Mouse (Mus musculus) left cerebral cortex, adult 18-20 months (tissue): Measurements from ENCODE around the gene Ube2f. TPM values are rescaled to one million over a fixed set of nuclear protein-coding genes. Genes with fewer than 3 reads are reported as not detected.

Experiments
- DNase-seq, 2 experiments: peaks; one replicate each; pipeline ENCODE4 v3.0.0; 2021 to 2022; ENCODE audit warnings: low spot score in 2 of 2, mixed read lengths in 1 of 2
- long read RNA-seq, 2 experiments: library from polyadenylated mRNA; stranded (forward); transcript quantifications; one replicate each; pipeline ENCODE4 v2.0.0; 2021
- total RNA-seq, 2 experiments: library from RNA; stranded (reverse); gene quantifications; 2 replicates each; pipeline ENCODE4 v1.2.3; 2021

Gene Ube2f
- 10 to 100 TPM; 57.6 to 57.9 TPM for total RNA-seq
- long read RNA-seq, experiment 1, full-length matches to known transcripts: 62 of 78 reads
- long read RNA-seq, experiment 1, partial matches to known transcripts: 5 of 78 reads
- long read RNA-seq, experiment 1, other reads (novel, unspliced or antisense): 11 of 78 reads
- long read RNA-seq, experiment 2, full-length matches to known transcripts: 28 of 44 reads
- long read RNA-seq, experiment 2, partial matches to known transcripts: 3 of 44 reads
- long read RNA-seq, experiment 2, other reads (novel, unspliced or antisense): 13 of 44 reads

GRCm38 (mm10) chr1:91249564-91250414 is at the start of gene Ube2f:
TSS of gene Ube2f (plus strand) at chr1:91250304.
- peak; percentile 91 to 97 for DNase-seq

DNA sequence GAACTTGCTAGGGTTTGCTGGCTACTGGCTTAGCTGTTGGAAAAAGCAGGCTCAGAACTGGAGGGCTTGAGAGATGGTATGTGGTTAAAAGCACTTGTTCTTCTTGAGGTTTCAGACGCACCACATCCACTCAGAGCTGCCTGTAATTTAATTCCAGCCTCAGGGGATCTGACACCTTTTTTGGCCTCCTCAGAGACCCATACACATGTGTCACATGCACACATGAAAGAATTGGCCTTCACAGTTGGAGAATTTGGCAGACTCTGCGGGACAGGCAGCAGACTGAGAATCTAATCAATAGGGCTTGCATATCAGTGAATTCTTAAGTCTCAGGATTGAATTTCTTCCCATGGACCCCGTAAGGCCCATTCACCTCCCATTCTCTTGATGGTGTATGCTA is 49.0 kb upstream of the Ube2f start:
- DNase-seq: no peak

GRCm38 (mm10) chr1:91204221-91204765 is 45.8 kb upstream of the Ube2f start:
- DNase-seq: no peak

DNA sequence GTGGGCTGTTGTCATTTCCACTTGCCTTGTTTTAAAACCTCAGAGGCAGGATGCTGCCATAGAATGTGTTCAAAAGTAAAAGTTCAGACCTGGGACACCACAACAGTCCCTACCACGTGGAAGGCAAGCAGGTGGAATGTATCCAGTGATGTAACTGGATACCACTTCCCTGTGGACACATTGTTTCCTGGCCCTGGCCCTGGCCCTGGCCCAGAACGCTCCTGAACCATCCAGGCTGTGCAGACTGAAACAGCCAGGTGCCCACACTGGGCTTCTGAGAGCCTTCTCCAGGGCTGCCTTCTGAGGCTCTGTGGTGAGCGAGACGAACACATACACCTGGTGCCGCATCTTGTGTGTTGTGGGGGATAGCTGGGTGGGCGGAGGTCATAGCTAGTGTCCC is 44.5 kb upstream of the Ube2f start:
- no peak for DNase-seq

DNA sequence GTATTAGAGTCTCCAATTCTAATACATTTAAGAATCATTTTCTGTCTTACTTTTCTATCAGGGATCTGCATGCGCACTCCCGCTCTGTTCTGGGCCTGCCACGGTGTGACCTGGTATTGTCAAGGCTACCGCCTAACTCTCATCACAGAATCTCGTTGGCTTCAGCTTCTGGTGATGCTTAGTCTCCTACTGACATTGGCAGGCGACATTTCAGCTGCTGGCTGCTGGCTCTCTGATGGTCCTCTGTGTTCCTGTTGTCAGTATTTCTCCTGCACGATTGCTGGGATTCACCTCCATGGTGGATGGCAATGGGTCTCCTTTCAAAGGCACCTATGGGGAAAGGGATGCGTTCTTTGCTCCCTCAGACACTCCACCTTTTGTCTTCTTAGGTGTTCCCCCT is 43.8 kb upstream of the Ube2f start:
- no peak for DNase-seq

DNA sequence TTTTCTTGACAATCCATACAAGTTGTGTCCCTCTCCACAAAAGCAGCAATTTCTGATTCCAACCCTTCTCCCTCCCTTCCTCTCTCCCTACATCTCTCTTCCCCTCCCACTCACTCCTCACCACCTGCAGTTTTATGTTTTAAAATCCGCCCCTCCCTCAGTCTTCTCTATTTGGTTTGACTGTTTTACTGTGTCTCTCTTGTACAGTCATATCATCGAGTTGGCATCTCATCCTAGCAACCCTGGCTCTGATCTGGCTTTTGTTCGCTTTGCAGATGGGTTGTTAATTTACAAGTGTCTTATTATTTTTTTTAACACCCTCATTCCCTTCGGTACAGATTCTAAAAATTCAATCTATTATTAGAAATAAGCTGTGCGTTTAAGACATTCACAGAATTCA is 43.2 kb upstream of the Ube2f start:
- no peak for DNase-seq

GRCm38 (mm10) chr1:91207334-91208074 is 42.6 kb upstream of the Ube2f start:
- DNase-seq: no peak

DNA sequence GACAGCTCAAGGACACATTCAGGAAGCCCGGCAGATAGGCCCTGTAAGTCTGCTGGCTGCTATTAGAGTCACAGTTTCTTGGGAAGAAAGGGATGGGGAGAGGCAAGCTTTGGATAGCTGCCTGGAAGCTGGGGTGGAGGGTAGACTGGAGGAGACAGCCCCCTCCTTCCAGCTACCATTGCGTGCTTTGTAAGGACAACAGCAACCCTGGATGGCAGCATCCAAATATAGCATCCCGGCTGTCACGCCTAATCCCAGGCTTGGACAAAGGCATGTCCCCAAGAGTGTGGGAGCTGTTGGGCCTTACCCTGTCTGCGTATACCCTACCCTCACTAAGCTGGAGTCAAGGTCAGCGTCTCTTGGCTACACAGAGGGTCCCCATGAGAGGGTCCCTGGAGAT is 40.8 kb upstream of the Ube2f start:
- DNase-seq: peak; percentile 55 to 77

- DNase-seq: peak; percentile 86 to 91
Observed at GRCm38 (mm10) chr1:91209785-91210184, 40.3 kb upstream of the Ube2f start.

GRCm38 (mm10) chr1:91211099-91211498 is 39.0 kb upstream of the Ube2f start:
- DNase-seq: peak; percentile 69 to 71

GRCm38 (mm10) chr1:91211591-91212008 is 38.5 kb upstream of the Ube2f start:
- DNase-seq: no peak

DNA sequence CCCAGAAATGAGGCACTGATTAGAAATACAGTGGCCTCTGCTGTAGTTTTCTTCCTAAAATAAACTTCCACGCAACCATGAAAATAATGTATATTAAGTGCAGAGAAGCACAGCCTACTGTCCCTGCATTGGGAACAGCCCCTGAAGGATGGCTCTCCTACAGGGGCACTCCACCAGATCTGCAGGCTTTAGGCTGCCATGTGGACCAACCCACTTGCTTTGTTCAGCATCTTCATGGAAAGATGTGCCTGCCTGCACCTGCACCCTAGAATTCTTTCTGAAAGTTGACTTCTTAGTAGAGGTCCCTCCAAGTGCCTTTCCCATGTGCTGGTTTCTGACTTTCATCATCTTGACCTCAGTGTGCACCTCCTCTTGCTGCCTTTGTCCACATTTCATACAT is 34.8 kb upstream of the Ube2f start:
- no peak for DNase-seq

- DNase-seq: no peak
Observed at GRCm38 (mm10) chr1:91215981-91216380, 34.1 kb upstream of the Ube2f start.

GRCm38 (mm10) chr1:91216504-91217267 is 33.4 kb upstream of the Ube2f start:
- DNase-seq: no peak

DNA sequence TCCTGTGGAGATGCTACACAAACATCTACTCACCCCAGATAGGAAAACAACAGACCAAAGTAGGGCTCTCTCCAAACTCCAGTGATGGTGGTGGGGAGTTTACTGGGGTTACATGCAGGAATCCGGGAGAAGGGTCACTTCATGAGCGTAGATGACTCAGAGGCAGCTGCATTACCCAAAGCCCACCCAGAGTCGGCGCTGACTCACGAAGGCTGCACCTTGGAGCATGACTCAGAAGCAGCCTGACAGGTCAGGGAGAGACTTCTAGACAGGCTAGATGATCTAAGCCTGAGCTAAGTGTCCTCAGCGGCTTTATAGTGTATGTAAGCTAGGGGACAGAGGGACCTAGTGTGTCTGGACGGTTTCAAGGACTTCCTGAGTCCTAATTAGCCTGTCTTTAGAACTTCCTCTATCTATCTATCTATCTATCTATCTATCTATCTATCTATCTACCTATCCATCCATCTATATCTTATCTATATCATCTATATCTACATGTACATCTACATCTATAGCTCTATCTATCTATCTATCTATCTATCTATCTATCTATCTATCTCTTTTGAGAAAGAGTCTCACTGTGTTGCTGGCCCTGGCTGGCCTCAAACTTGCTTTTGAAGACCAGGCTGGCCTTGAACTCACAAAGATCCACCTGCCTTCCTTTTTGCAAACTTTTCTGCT is 30.3 kb upstream of the Ube2f start:
- DNase-seq: no peak

DNA sequence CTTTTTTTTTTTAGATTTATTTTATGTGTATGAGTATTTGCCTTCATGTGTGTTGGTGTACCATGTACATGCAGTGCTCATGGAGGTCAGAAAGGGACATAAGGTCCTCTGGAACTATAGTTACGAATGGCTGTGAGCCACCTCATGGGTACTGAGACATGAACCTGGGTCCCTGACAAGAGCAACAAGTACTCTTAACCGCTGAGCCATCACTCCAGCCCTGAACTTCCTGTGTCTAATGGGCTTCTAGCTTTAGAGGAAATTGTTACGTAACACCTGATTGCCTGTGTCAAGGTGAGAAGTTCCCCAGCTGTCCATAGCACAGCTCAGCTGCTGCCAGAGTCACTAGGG is 29.8 kb upstream of the Ube2f start:
- DNase-seq: no peak

GRCm38 (mm10) chr1:91226562-91226961 is 23.5 kb upstream of the Ube2f start:
- no peak for DNase-seq

DNA sequence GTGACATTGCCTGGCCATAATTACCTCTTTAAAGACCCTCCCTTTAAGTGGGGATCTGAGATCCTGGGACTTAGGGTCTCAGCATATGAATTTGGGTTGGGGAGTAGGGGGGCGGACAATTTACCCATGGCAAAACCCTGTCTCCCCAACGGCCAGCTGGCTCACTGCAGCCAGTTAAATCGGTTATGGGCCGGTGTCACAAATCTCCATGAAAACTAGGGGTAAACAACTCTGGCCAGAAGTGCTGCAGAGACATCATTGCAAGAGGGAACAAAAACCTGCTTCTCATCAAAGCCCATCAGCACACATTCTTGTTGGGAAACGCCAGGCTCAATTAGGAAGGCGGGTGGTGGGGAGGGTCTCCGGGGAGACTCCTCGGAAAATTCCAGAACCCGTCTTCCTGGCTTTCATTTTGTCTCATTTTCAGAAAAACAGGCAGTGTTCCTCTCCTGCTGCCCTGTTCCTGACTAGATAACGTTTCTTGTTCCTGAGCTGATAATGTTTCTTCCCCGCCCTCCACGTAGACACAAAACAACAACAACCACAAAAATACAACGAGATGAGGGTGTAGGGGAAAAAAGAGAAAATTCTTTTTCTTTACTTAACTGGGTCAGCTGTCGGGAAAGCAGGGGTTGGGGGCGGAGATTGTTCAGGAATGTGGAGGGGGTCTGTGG is 22.6 kb upstream of the Ube2f start:
- no peak for DNase-seq

GRCm38 (mm10) chr1:91231142-91231541 is 19.0 kb upstream of the Ube2f start:
- no peak for DNase-seq

GRCm38 (mm10) chr1:91231896-91232295 is 18.2 kb upstream of the Ube2f start:
- no peak for DNase-seq
